Mouse (Mus musculus) forelimb bud, embryonic 11.5 days (tissue): ENCODE measurements around the gene Mymx.
A peak's percentile ranks its signal among the peaks of the same experiment; 100 is the strongest.
"Not testable (repeated sequence)": the region's sequence is repeated elsewhere in the genome, so short reads cannot be mapped to it uniquely, and the experiment has no call there.

Experiments
- DNase-seq: peaks from one replicate; pipeline ENCODE4 v3.0.0-alpha.2; 2012; ENCODE audit warnings: low read depth, low spot score

Mymx gene

GRCm38 (mm10) chr17:45601877-45602304, at the start of gene Mymx:
Gene Mymx, minus strand, starts transcription at chr17:45602102.
- no peak for DNase-seq

- DNase-seq = no peak
These were observed 42.3 kb upstream of the Mymx start for GRCm38 (mm10) chr17:45644185-45644584.

- DNase-seq = peak; percentile 69
These were observed 40.8 kb upstream of the Mymx start for GRCm38 (mm10) chr17:45642701-45643100.

- DNase-seq = no peak
These were observed 40.1 kb upstream of the Mymx start for GRCm38 (mm10) chr17:45641981-45642380.

GRCm38 (mm10) chr17:45638596-45639295, 36.8 kb upstream of the Mymx start:
- no peak for DNase-seq

GRCm38 (mm10) chr17:45634033-45634432, 32.1 kb upstream of the Mymx start:
- no peak for DNase-seq

- no peak for DNase-seq
These were observed 30.0 kb upstream of the Mymx start for GRCm38 (mm10) chr17:45631940-45632339.

GRCm38 (mm10) chr17:45630992-45631391, 29.1 kb upstream of the Mymx start:
- DNase-seq = no peak

GRCm38 (mm10) chr17:45629861-45630694, 28.2 kb upstream of the Mymx start:
- peak; percentile 62 for DNase-seq

- DNase-seq = no peak
These were observed 27.3 kb upstream of the Mymx start for GRCm38 (mm10) chr17:45628885-45629855.

GRCm38 (mm10) chr17:45628160-45628559, 26.3 kb upstream of the Mymx start:
- DNase-seq = no peak

GRCm38 (mm10) chr17:45626577-45627134, 24.8 kb upstream of the Mymx start:
- DNase-seq = peak; percentile 94

GRCm38 (mm10) chr17:45623425-45623824, 21.5 kb upstream of the Mymx start:
- not testable (repeated sequence) for DNase-seq

- no peak for DNase-seq
These were observed 17.7 kb upstream of the Mymx start for GRCm38 (mm10) chr17:45619386-45620256.

GRCm38 (mm10) chr17:45618941-45619385, 17.1 kb upstream of the Mymx start:
- no peak for DNase-seq

- no peak for DNase-seq
These were observed 15.8 kb upstream of the Mymx start for GRCm38 (mm10) chr17:45617655-45618054.

- DNase-seq = no peak
These were observed 14.8 kb upstream of the Mymx start for GRCm38 (mm10) chr17:45616679-45617078.

- DNase-seq = no peak
These were observed 14.2 kb upstream of the Mymx start for GRCm38 (mm10) chr17:45616046-45616650.

- no peak for DNase-seq
These were observed 11.0 kb upstream of the Mymx start for GRCm38 (mm10) chr17:45612921-45613320.

GRCm38 (mm10) chr17:45612008-45612407, 10.1 kb upstream of the Mymx start:
- DNase-seq = no peak
